Mouse (Mus musculus) ES-Bruce4 (cell line): ENCODE results near the gene Il31ra. TPM values are rescaled to one million over a fixed set of nuclear protein-coding genes. Genes with fewer than 3 reads are reported as not detected.

ENCODE experiments used
- H3K27ac ChIP-seq: 2 replicates; pipeline ENCODE4 v1.5.1; 2012; ENCODE audit warnings: low read length, inconsistent platforms; ENCODE audit not compliant: insufficient read depth
- H3K27me3 ChIP-seq: 2 replicates; pipeline ENCODE4 v1.6.1; 2012; ENCODE audit warnings: mild to moderate bottlenecking, low read length, inconsistent platforms; ENCODE audit not compliant: control insufficient read depth, poor library complexity, insufficient read depth, severe bottlenecking
- H3K36me3 ChIP-seq: 2 replicates; pipeline ENCODE4 v1.6.1; 2012; ENCODE audit warnings: inconsistent platforms, mild to moderate bottlenecking, low read length, moderate library complexity; ENCODE audit not compliant: control insufficient read depth, poor library complexity, insufficient read depth, severe bottlenecking
- H3K4me1 ChIP-seq: one replicate; pipeline ENCODE4 v1.8.1; 2011; ENCODE audit warnings: low read length; ENCODE audit not compliant: control insufficient read depth, insufficient read depth
- H3K4me3 ChIP-seq: 2 replicates; pipeline ENCODE4 v1.5.1; 2011; ENCODE audit warnings: low read depth, mild to moderate bottlenecking, low read length
- H3K9ac ChIP-seq: 2 replicates; pipeline ENCODE4 v1.6.1; 2012; ENCODE audit warnings: low read depth, mild to moderate bottlenecking, inconsistent platforms; ENCODE audit not compliant: poor library complexity, severe bottlenecking
- H3K9me3 ChIP-seq: replicated peaks from 2 replicates; pipeline ENCODE4 v1.6.1; 2012; ENCODE audit warnings: mild to moderate bottlenecking, low read length, inconsistent platforms; ENCODE audit not compliant: control insufficient read depth, poor library complexity, insufficient read depth, severe bottlenecking
- CTCF ChIP-seq: IDR thresholded peaks from one replicate; pipeline ENCODE4 v1.8.1; 2011; ENCODE audit warnings: low read depth, low read length
- EP300 ChIP-seq: IDR thresholded peaks from 2 replicates; pipeline ENCODE4 v1.6.1; 2011; ENCODE audit warnings: low read depth, low read length; ENCODE audit not compliant: insufficient read depth
- POLR2A ChIP-seq: IDR thresholded peaks from one replicate; pipeline ENCODE4 v1.8.1; 2011; ENCODE audit warnings: low read length; ENCODE audit not compliant: insufficient read depth
- polyA plus RNA-seq: library from polyadenylated mRNA; stranded (reverse); fragments of >200 nt; gene quantifications from 2 replicates; pipeline ENCODE4 v1.2.4, GENCODE M21; 2011; ENCODE audit warnings: low read depth; ENCODE audit not compliant: missing spikeins, insufficient read depth, insufficient read length

Il31ra gene
- polyA plus RNA-seq, 1 experiment: not detected

GRCm38 (mm10) chr13:112490036-112490435 is 104.1 kb downstream of the Il31ra start:
- Histone ChIP-seq H3K36me3 (peaks cover 47% of the 10 kb centered on the region), H3K9ac (no peak overlapping the region), H3K4me1 (no peaks in the 10 kb centered on the region), H3K27me3 (no peaks in the 10 kb centered on the region), H3K9me3 (no peaks in the 10 kb centered on the region), H3K27ac (no peak overlapping the region), H3K4me3 (no peak overlapping the region)
- no peak for TF ChIP-seq CTCF
- TF ChIP-seq EP300: no peak
- TF ChIP-seq POLR2A: no peak

- Histone ChIP-seq H3K9me3 (no peaks in the 10 kb centered on the region), H3K9ac (no peak overlapping the region), H3K4me1 (no peaks in the 10 kb centered on the region), H3K27me3 (no peaks in the 10 kb centered on the region), H3K36me3 (peaks cover 45% of the 10 kb centered on the region), H3K4me3 (no peak overlapping the region), H3K27ac (no peak overlapping the region)
- TF ChIP-seq POLR2A: no peak
- no peak for TF ChIP-seq CTCF
- TF ChIP-seq EP300: no peak
Measured at GRCm38 (mm10) chr13:112486676-112487075, 107.5 kb downstream of the Il31ra start.

GRCm38 (mm10) chr13:112486236-112486635 is 107.9 kb downstream of the Il31ra start:
- H3K27ac ChIP-seq: no peak overlapping the region
- no peaks in the 10 kb centered on the region for H3K27me3 ChIP-seq
- TF ChIP-seq CTCF: no peak
- no peak for TF ChIP-seq EP300
- no peak for TF ChIP-seq POLR2A
- no peak overlapping the region for H3K9ac ChIP-seq
- peaks cover 45% of the 10 kb centered on the region for H3K36me3 ChIP-seq
- no peaks in the 10 kb centered on the region for H3K4me1 ChIP-seq
- H3K9me3 ChIP-seq: no peaks in the 10 kb centered on the region
- no peak overlapping the region for H3K4me3 ChIP-seq

DNA sequence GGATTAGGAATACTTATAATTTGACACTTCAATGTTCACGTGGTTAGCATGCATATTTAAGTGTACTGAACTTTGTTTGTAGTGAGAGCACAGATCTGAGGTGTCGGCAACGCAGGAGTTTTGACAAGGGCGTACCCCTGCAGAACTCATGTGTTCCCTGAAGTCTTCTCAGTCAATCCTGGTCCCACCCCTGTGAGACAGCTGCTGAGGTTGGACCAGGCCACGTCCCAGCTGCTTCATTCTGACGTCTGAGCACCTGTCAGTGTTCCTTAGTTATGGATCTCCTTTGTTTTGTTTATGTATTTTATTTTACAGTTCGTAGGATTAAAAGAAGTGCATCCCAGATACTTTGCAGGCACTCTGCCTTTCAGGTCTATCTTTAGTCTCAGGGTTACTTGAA is 111.1 kb downstream of the Il31ra start:
- Histone ChIP-seq H3K9me3 (no peaks in the 10 kb centered on the region), H3K27me3 (no peaks in the 10 kb centered on the region), H3K27ac (no peak overlapping the region), H3K9ac (no peak overlapping the region), H3K36me3 (peaks cover 40% of the 10 kb centered on the region), H3K4me1 (no peaks in the 10 kb centered on the region), H3K4me3 (no peak overlapping the region)
- no peak for TF ChIP-seq EP300
- TF ChIP-seq CTCF: no peak
- no peak for TF ChIP-seq POLR2A

DNA sequence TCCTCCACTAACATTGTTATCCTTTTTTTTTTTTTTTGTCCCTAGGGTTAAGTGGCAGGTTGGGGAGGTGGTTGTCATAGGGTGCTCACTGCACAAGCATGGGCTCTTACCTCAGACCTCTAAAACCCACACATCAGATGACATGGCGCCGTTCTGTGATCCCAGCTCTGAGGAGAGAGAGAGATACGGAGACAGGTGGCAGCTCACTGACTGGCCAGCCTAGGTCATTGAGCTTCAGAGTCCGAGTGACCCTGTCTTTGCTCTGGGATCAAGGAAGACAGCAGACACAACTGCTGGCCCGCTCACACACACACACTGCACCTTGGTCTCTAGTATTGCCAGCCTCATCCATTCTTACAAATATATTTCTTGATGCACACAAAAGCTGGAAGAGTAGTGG is 111.6 kb downstream of the Il31ra start:
- no peak for TF ChIP-seq POLR2A
- no peak for TF ChIP-seq EP300
- no peak for TF ChIP-seq CTCF
- H3K4me3 ChIP-seq: no peak overlapping the region
- no peak overlapping the region for H3K9ac ChIP-seq
- H3K27me3 ChIP-seq: no peaks in the 10 kb centered on the region
- H3K36me3 ChIP-seq: peaks cover 38% of the 10 kb centered on the region
- no peaks in the 10 kb centered on the region for H3K4me1 ChIP-seq
- H3K27ac ChIP-seq: no peak overlapping the region
- no peaks in the 10 kb centered on the region for H3K9me3 ChIP-seq

DNA sequence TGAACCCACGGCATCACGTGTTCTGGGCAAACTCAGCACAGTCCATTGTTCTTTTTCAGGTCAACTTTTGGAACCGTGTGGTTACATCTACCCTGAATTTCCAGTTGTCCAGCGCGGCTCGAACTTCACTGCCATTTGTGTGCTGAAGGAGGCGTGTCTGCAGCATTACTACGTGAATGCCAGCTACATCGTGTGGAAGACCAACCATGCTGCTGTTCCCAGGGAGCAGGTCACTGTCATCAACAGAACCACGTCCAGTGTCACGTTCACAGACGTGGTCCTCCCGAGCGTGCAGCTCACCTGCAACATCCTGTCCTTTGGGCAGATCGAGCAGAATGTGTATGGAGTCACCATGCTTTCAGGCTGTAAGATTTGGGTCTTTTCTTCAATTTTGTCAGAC is 114.2 kb downstream of the Il31ra start:
- no peak overlapping the region for H3K4me3 ChIP-seq
- H3K4me1 ChIP-seq: no peaks in the 10 kb centered on the region
- TF ChIP-seq EP300: no peak
- no peak for TF ChIP-seq POLR2A
- no peak for TF ChIP-seq CTCF
- H3K9ac ChIP-seq: no peak overlapping the region
- no peak overlapping the region for H3K27ac ChIP-seq
- no peaks in the 10 kb centered on the region for H3K9me3 ChIP-seq
- H3K27me3 ChIP-seq: no peaks in the 10 kb centered on the region
- H3K36me3 ChIP-seq: peaks cover 34% of the 10 kb centered on the region
